Mouse (Mus musculus) ovary, postnatal 36 days (tissue): ENCODE data around the gene Tmem140.

Source experiments
- DNase-seq: peaks from one replicate; pipeline ENCODE4 v3.0.0; 2022; ENCODE audit warnings: low spot score, mixed read lengths

The Tmem140 gene

DNA sequence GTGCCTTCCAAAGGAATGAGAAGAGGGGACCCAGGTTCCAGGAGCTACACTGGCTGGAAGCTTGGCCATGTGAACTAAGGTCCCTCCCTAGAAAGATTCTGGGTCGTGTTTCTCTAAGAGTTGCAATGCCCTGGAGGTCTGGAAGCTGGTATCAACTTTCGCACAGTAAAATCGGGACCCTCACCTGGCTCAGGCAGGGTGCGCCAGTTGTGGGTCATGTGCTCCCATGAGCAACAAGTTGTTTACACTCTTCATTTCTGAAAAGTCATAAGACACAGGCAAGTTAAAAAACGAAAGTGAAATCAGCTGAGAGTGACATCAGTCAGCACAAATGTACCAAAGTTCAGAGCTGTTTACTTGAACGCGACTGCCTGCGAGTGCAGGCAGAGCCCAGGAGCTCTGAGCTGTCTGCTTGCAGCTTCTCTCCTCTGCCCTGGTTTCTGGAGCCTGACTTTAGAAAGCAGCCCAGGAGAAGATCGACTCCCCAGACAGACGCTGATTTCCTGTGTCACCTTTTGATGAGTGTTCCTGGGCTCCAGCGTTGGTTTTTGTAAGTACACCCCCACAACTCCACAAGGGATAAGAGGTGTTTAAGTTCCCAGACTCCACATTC is at the start of gene Tmem140:
Gene Tmem140, plus strand, starts transcription at position 356 of the 613 bp plus-strand sequence.
- peak; percentile 42 for DNase-seq

DNA sequence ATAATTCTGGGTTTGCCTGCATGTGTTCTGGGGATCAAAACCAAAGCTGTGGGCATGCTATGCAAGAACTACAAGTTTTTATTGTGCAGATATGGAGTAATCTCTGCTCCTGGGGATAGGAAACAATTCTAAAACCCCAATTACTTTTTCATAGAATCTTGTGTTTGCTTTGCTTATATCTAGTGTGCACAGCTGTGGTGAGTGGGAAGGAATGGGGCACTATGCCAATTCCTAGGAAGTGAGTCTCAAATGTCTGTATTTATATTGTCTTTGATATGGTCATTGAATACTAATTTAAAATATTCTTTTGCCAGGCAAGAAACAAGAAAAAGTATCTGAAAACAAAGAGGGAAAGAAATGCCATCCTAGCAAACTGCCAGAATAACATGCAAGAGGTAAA is 38.5 kb upstream of the Tmem140 start:
- DNase-seq, result no peak

DNA sequence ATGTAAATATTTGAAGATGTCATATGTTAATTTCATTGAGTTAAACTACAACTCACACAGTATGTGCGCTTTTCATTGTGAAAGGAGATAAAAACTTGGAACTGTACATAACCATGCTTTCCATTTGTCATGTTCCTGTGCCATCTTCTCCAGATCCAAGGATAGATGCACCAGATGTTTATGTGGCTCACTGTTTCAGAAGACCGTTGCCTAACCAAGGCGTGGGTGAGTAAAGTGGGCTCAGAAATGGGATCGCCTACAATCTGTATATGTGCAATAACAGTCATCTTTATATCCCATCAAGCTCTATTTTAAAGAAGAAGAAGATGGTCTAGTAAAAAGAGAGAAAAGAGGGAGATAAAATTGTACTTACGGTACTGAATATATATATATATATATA is 30.6 kb upstream of the Tmem140 start:
- no peak for DNase-seq

DNA sequence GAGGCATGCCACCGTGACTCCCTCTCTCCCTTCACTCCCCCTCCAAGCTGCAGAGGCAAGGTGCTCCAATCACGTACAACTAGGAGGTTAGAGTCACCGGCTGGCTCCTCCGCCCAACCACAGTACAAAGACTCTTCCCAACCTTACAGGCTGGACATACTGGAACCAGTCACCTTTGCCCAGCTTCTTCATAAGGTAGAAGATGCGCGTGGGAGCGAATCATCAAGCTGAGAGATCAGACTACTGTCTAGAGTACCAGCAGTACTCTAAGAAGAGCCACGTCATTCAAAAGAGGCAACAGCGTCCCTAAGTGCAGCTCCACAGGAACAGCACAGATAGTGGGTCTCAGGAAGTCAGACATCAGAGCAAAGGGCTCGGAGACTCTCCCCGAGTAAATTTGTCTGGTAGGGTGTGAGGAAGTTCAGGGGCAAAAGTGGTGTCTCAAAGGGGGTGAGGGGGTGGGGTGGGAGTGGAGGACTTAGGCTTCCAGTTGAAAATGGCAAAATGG is 1.3 kb upstream of the Tmem140 start:
- DNase-seq, result no peak

DNA sequence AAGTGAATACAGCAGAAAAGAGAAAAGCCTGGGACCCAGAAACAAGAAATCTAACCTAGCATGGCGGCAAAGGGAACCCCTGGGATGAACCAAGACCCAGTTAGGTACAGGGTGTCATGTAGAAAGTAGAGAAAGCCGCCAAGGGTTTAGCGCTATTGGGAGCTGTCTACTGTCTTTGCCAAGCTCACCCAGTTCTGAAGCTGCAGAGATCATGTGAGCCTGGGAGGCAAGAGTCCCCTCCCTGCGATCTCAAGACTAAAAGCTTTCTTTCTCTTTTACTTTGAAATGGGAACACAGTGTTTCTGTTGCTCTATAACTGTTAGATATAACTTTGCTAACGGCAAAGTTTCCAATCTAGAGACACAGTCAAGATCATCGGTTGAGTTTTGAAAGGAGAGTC is 565 bp upstream of the Tmem140 start:
- no peak for DNase-seq

DNA sequence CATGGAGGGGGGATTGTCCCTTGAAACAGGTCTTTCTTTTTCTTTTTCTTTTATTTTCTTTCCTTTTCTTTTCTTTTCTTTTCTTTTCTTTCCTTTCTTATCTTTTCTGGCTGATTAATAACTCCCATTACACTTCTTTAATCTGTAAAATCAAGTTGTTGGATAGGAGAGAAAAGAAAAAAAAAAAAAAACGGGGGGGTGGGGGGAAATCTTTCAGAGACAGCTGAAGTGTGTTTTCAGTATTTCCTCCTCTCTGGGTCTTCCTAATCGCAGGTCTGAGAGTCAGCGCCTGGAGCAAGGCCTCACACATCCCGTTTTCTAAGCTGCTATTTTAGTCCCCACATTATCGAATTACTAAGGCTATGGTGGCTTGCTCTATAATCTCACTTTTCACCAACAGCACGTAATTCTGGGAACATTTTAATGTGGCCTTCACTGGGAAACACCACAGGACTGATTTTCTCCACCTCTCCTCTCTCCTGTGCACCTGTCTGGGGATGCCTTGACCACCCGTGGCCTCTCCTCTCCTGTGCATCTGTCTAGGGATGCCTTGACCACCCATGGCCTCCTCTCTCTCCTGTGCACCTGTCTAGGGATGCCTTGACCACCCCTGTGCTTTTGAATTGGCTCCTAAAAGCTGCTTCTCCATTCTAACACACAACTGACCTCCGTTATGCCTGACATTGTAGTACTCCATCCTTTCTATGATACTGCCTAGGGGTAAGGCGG is 1.0 kb downstream of the Tmem140 start:
- no peak for DNase-seq

DNA sequence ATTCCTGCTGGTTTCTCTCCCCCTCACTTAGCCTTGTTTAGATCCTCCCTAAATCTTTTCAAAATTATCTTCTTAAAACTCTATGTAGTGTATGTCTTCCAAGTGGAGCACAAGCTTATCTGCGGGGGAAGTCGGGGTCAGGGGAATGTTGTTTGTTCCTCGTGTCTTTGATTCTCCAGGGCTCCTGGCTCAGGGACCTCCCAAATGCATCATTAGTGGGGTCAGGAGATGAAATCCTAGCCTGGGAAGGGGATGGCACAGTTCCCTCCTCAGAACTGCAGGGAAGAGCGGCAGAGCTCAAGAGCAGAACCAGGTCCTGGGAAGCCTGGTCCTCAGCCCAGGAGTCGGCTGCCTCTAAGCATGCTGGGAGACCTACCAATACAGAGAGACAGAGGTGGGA is 2.3 kb downstream of the Tmem140 start:
- no peak for DNase-seq

DNA sequence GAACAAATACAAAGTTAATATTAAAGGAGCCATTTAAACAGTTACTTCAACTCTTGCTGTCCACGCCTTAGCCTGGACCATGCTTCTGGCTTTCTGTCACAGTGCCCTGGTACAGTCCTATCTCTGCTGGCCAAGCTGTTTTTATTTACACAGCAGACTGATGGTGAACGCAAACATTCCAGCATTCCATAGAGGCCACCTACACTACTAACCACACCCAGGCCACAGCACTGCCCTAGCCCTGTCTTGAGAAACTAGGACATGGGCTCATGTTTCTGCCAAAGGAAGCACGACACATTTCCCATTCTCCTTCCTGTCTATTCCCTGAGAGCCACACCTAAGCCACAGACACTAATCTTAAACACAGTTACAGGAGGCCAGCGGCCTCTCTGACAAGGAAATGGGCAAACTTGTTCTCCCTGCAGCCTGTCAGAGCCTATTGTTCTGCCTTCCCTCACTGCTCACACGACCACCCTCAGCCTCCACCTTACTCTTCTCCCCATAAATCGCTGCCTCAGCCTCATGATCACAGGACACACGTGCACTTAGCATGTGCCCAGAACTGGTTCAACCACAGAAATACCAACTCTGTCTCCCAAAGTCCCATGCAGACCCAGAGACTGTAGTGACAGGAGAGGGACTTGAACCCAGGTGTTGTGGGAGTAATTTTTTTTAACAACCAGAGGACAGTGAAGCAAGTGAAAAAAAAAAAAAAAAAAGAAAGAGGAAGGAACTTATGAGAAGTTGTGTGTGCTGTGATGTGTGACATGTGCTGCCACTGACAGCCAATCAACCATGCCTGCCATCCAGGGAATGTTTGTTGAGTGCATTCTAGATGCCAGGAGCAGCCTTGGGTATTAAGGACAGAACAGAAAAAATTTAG is 3.0 kb downstream of the Tmem140 start:
- no peak for DNase-seq

DNA sequence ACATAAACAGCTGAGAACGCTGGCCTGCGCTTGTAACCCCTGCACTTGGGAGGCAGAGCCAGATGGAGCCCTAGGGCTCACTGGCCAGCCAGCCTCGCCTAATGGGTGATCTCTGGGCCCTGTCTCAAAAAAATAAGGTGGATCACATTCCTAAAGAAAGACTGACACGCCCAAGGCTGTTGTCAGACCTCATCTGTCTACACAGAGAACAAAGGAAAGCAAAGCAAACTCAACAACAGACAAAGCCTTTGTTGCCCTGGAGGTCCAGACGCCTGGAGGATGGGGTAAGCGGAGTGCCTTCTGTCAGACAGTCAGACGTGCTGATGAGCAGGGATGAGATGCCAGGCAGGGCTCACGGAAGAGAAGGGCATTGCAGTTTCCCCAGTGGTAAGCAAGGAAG is 3.8 kb downstream of the Tmem140 start:
- DNase-seq, result no peak

DNA sequence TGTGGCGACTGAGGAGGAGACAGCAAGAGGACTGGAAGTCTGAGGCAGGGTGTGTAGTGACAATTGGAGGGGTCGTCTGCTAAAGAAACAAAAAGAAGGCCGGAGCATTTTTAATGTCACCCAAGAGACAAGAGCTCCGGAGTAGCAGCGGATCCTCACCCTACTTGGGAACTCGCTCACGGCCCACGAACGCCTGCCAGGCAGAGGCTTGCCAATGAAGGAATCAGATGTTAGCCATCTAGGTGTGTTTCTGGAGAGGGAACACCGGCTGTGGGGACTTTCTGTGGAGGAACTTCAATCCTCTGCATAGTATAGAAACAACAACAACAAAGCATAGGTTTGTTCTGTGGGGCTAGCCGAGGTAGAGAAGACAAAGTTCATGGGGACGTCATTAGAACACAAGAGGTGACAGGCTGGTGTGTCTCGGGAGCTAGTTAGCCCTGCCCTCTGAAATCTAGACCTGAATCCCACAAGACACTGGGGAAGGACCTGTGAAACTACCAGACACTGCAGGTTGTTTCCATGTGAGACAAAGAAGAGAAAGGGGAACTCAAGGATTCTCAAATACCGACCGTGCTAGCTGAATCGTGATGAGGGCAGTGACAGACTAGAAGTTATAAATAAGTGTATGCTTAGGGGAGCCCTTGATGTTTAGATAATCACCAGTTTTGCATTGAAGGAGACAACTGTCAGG is 4.5 kb downstream of the Tmem140 start:
- no peak for DNase-seq

DNA sequence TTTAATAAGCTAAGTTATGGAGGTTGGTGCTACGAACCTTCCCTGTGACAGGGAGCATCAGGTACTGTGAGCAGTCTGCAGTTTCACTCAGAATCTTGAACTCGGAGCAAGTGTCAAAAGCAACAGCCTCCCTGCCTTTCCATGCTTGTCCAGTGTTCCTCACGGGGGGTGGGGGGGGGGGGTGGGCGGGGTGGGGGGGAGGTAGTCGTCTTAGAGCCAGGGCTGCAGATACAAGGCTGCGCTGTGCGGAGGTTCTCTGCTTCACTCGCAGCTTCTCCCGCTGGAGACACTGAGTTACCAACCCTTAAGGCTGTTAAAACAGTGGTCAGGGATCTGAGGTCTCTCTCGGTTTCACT is 5.0 kb downstream of the Tmem140 start:
- DNase-seq, result no peak

DNA sequence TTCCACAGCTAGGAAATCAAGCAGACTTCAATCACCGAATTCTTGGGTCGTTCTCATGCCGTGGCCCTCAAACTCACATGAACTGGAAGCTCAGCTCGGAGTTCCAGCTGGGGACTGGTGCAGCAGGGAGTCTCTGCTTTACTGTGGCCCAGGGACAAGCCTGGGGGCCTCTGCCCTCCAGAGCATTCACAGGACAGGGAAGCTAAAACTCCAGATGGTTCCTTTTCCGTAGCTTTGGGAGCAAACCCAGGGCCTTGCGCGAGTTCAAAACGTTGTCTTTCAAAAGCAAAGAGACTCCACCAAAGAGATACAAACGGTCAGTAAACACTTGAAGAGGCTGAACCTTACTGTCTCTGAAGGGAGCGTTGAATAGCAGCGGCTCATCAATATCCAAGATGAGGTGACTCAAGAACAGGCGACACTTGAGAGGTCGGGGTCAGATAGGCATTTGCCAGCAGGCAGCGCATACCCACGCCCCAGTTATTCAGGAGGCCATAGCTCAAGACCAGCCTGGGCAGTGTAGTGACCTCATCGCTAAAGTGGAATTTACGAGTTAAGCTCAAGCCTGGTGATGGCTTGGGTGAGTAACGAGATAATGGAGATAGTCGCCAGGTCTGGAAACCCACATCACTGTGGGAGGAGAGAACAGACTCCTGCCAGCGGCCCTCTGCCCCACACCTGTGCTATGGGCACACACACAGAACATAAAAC is 5.7 kb downstream of the Tmem140 start:
- DNase-seq, result no peak

DNA sequence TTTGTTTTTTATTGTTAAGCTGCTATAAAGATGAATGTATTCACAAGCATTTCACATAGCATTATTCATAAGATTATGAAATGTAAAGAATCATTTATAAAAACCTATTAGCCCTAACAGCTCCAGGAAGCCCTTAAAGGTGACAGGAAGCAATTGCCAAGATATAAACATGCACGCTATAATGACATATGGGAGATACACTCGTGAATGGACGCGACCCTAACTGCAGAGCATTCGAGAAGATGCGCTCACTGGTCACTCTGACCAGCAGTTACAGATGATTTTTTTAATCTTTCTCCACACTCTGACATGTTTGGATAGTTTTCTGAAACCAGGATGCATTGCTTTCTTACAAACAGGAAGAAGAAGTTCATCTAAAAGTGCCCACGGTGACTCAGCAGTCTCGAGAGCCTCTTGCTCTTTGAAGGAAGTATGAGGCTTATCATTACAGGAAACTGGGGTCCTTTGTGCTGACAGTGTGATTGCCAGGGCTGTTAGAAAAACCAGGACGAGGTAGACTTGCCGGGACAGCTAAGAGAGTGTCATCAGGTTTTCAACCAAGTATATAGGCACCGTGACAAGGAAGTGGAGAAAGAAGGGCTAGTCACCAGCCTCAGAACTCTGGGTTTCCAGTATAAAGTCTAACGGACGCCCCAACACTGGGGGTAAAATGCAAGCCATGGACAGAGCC is 6.4 kb downstream of the Tmem140 start:
- no peak for DNase-seq

DNA sequence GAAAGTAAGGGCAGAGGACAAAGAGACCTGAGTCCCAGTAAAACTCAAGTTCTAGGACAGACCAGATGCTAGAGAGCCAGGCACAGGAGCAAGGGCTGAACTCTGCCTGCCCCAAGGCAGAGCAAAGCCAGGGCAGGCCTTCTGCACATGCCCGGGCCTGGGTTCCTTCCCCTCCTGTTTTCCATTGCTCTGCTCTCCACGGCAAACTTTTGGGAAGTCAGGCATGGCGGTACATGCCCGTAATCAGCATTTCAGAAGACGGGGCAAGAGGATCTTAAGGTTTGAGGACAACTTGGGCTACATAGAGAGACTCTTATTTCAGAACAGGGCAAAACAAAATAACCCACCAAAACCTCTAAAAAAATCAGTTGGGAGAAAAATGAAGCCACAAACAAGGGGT is 7.2 kb downstream of the Tmem140 start:
- DNase-seq, result no peak

DNA sequence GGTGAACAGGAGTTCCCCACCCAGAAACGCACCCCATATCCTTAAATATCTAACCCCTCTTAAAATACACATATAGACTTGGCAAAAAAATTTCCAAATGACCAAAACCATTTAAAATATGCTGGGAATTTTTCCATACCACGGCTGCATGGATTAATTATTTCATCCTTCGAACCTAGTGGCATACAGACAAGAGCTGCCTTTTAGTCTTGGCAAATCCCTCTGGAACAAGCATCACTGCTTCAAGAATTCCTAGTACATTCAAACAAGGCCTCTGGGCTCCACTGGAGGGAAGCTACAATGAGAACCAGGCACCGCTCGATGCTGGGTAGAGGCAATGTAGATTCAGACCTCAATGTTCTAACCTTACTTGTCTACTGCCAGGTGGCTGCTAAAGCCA is 7.8 kb downstream of the Tmem140 start:
- no peak for DNase-seq

DNA sequence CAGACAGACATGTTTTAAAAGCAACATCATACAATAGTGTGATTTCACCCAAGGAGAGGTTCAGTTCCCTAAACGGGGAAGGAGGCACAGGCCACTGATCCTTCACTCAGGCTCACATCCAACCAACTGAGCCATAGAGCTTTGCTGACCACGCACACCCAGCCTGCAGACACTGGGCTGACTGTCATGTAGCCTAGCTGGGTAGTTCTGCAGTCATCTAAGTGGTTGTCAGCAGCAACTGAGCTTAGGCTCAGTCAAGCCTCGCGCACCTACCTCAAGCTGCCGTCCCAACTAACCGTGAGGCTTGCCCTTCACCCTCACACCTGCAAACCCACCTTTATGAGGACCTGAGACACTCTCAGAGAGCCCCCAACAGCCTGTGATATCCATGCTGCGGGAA is 9.0 kb downstream of the Tmem140 start:
- no peak for DNase-seq

DNA sequence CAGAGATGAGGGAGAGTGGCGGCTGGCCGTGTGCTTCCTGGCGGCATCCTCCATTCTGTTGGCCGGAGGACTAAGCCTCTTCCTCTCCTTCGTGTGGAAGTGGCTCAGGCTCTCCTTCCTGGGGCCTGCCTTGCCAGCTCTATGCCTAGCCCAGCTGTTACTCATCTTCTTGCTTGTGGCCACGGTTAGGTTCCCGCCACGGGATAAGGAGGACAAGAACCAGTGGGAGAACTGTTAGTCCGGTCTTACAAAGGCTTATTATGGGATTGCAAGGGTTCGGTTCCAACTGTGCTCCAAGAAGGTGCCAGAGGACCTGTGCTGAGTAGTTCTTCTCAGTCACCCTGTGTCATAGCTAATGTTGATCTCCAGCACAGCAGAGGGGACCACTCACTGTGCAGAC is 9.9 kb downstream of the Tmem140 start:
- DNase-seq, result no peak

DNA sequence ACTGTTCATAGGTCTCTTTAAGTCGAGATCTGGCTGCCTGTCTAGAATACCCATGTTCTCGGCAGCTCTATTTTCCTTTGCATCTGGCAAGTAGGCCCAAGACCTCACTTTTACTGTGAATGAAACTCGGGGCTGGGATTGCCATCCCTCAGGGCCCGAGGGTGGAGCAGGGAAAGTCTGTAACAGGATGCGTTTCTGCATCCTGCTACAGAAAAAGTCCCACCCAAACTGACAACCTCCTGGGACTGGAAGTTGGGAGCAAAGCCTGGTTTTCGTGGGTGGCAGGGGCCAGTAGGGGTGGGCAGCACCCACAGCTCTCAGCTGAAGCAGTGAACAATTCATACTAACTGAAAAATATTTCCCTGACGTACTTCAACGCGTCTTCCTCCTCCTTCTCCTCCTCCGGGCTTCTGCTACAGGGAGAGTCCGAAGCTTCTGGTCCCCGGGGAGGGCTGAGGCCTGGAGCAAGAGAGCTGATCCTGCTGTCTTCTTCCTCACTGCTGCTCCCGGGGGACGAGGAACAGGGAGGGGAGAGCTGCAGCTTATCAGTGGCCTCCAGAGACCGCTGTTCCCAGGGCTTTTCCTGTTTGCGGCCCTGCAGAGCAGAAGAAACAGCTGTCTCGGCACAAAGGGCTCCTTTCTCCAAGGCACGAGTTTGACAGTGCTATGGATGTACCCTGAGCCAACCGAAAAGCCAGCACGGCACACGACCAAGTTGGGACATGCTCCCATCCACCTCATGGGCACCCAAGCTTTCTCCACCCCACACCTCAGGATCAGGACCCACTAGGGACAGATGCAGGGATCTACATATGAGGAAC is 11.4 kb downstream of the Tmem140 start:
- peak; percentile 55 for DNase-seq

DNA sequence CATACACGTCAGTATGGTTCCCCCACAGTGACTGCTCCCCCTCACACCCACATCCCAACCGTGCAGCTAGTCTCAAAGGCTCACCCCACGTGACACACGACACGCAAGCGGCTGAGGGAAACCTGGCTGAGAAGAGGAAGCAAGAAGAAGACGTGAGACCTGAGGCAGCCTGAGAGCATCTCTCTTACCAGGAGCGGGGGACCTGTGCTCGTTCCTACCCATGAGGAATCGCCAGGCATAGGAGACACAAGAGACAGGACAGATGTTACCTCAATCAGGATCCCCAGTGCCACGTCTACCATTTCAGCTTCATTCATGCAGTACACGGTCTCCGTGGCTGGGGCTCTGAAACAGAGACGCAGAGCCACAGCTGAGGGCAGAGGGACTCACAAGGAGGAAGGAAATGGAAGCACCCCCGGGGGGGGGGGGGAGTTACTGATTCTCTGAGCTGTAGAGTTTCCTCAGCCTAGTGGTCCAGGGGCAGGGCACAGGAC is 12.4 kb downstream of the Tmem140 start:
- no peak for DNase-seq
